9 mouse cellular contexts compared by ENCODE assay signal in genomic region chr19:21477780-21478179, GRCm38 (mm10).
"Had no signal": no experiment of that assay in that cellular context is flagged by ENCODE, and none has a peak within 500 bp of the region (broad histone marks: within the 10 kb centered on the region; RNA-seq: fewer than 3 reads in every experiment).

No protein-coding gene starts in this region.

- ATAC-seq: intestine, embryonic 15.5 days; midbrain, embryonic 16.5 days had no signal

- DNase-seq: kidney, adult 2 months; kidney, postnatal 25 days; layer of hippocampus, adult 9-11 months; lung, adult 18-20 months; spleen, adult 18-20 months; thymus, adult 2 months; thymus, postnatal 25 days had no signal
